Mouse (Mus musculus) forebrain, embryonic 16.5 days (tissue): ENCODE measurements around the gene Emp3. TPM values are rescaled to one million over a fixed set of nuclear protein-coding genes. Genes with fewer than 3 reads are reported as not detected.

Experiments
- polyA plus RNA-seq: library from polyadenylated mRNA; unstranded; fragments of >200 nt; fragmentation: Nextera tagmentation; extraction: Ambion mirVana; gene quantifications from 2 replicates; pipeline ENCODE4 v1.2.1, GENCODE M21; 2015

Gene Emp3
- polyA plus RNA-seq, 1 experiment from 2014 or later = 19.2 TPM

Other genes with a start within 250 kb of the Emp3 start
- gene Ntn5, start 237.4 kb downstream of the Emp3 start, polyA plus RNA-seq = 0.80 and 0.84 TPM in 2 replicates
- 0.10 and 0.25 TPM in 2 replicates for gene Sec1, start 227.0 kb downstream of the Emp3 start, polyA plus RNA-seq
- 40.1 and 64.4 TPM in 2 replicates for gene Car11, start 221.6 kb downstream of the Emp3 start, polyA plus RNA-seq
- 4.1 and 4.3 TPM in 2 replicates for gene Dbp, start 216.3 kb downstream of the Emp3 start, polyA plus RNA-seq
- 567 and 579 TPM in 2 replicates for gene Rpl18, start 205.9 kb downstream of the Emp3 start, polyA plus RNA-seq
- 29.9 and 31.1 TPM in 2 replicates for gene Sphk2, start 203.4 kb downstream of the Emp3 start, polyA plus RNA-seq
- 0.60 and 1.1 TPM in 2 replicates for gene Fam83e, start 200.2 kb downstream of the Emp3 start, polyA plus RNA-seq
- gene Spaca4, start 195.6 kb downstream of the Emp3 start, polyA plus RNA-seq = not detected in 2 replicates
- gene Lmtk3, start 137.7 kb downstream of the Emp3 start, polyA plus RNA-seq = 18.9 and 26.4 TPM in 2 replicates
- gene Sult2b1, start 136.7 kb downstream of the Emp3 start, polyA plus RNA-seq = 5.5 and 7.1 TPM in 2 replicates
- 327 and 379 TPM in 2 replicates for gene Cyth2, start 106.8 kb downstream of the Emp3 start, polyA plus RNA-seq
- gene Kcnj14, start 96.6 kb downstream of the Emp3 start, polyA plus RNA-seq = 0.85 and 1.1 TPM in 2 replicates
- 45.3 and 46.1 TPM in 2 replicates for gene Grwd1, start 90.5 kb downstream of the Emp3 start, polyA plus RNA-seq
- gene Kdelr1, start 48.6 kb downstream of the Emp3 start, polyA plus RNA-seq = 41.8 TPM in 2 replicates
- gene Grin2d, start 43.0 kb downstream of the Emp3 start, polyA plus RNA-seq = 0.56 and 1.5 TPM in 2 replicates
- 0.63 TPM in 1 of 2 replicates, not detected in the other for gene Syngr4, start 24.7 kb downstream of the Emp3 start, polyA plus RNA-seq
- 5.7 and 6.0 TPM in 2 replicates for gene Tmem143, start 24.5 kb downstream of the Emp3 start, polyA plus RNA-seq
- gene Ccdc114, start 2.7 kb upstream of the Emp3 start, polyA plus RNA-seq = 3.1 and 4.6 TPM in 2 replicates
- gene Abcc6, start 108.9 kb upstream of the Emp3 start, polyA plus RNA-seq = 0.47 and 0.86 TPM in 2 replicates
- 46.0 and 47.1 TPM in 2 replicates for gene Nomo1, start 112.3 kb upstream of the Emp3 start, polyA plus RNA-seq
- gene Kcnj11, start 179.4 kb upstream of the Emp3 start, polyA plus RNA-seq = 5.7 and 6.0 TPM in 2 replicates